Mouse (Mus musculus) skeletal muscle tissue, postnatal 0 days (tissue): ENCODE measurements around the gene 2310034G01Rik. TPM values are rescaled to one million over a fixed set of nuclear protein-coding genes. Genes with fewer than 3 reads are reported as not detected.

ENCODE experiments used
- microRNA counts: library from miRNA; unstranded; fragments of <30 nt; microRNA quantifications from one replicate; lab custom pipeline; 2015
- microRNA-seq, 2 experiments: library from miRNA; unstranded; fragments of <30 nt; microRNA quantifications; one replicate each; pipeline ENCODE4; 2016
- polyA plus RNA-seq: library from polyadenylated mRNA; unstranded; fragments of >200 nt; fragmentation: Nextera tagmentation; extraction: Ambion mirVana; gene quantifications from 2 replicates; pipeline ENCODE4 v1.2.1, GENCODE M21; 2015

Gene 2310034G01Rik
- 1.2 and 1.4 TPM in 2 replicates for polyA plus RNA-seq

DNA sequence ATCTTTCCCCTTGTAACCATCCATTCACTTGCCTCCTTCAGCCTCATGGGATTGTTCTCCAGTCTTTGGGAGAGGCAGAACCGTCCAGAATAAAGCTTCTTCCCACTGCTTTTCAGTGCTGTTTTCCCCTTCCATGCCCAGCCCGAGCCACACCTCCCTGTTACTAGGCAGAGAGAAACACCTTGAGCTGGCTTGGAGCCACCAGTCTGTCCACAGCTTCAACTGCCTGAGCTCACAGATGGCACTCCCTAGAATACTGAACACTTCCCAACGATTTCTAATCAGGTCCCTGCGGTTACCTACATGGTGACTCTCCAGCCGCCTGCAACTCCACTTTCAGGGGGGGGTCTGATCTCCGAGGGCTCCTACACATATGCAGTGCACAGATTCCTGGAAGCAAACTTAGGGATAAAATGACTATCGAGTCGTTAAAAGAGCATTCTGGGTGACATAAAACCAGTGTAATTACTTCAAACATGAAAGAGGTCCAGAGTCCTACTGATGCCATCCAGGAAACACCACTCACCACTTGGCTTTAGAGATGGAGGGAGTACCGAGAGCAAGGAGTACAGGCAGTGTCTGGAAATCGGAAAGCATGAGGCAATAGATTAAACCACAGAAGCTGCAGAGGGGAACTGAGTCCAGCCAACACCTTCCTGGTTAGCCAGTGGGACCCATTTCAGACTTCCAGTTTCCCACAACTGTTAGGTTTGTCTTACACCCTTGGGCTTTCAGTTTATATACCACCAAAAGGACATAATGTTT, at the start of gene 2310034G01Rik:
TSS of gene 2310034G01Rik (minus strand) at position 135 of the 765 bp plus-strand sequence.

DNA sequence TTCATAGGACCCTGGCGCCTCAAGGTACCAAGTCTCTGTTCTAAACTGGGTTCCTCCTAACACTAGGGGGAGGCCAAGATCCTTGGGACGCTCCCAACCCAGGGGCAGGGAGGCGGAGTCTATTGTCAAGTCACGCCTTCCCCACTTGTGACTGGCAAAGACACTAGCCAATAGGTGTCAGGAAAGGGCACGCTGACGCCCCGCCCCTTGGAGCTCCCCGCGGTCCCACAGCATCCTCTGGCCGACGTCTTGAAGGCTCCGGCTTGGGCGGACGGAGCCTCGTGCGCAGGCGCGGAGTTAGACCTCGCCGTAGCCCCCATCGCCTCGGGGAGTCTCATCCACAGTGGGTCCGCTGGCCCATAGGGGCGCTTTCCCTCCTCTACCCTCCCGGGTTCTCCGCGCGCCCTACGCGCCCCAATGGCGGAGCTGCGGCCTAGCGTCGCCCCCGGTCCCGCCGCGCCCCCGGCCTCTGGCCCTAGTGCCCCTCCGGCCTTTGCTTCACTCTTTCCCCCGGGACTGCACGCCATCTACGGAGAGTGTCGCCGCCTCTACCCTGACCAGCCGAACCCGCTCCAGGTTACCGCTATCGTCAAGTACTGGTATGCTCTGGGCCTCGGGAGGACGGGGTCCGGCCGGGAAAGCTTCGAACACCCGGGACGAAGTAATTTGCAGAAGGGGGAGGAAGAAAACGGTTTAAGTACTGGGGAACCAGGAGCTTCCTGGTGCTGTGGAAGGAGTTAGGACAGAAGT, 46.8 kb upstream of the 2310034G01Rik start, which contains the start of gene Sufu:
TSS of gene Sufu (plus strand) at position 211 of the 750 bp plus-strand sequence.

DNA sequence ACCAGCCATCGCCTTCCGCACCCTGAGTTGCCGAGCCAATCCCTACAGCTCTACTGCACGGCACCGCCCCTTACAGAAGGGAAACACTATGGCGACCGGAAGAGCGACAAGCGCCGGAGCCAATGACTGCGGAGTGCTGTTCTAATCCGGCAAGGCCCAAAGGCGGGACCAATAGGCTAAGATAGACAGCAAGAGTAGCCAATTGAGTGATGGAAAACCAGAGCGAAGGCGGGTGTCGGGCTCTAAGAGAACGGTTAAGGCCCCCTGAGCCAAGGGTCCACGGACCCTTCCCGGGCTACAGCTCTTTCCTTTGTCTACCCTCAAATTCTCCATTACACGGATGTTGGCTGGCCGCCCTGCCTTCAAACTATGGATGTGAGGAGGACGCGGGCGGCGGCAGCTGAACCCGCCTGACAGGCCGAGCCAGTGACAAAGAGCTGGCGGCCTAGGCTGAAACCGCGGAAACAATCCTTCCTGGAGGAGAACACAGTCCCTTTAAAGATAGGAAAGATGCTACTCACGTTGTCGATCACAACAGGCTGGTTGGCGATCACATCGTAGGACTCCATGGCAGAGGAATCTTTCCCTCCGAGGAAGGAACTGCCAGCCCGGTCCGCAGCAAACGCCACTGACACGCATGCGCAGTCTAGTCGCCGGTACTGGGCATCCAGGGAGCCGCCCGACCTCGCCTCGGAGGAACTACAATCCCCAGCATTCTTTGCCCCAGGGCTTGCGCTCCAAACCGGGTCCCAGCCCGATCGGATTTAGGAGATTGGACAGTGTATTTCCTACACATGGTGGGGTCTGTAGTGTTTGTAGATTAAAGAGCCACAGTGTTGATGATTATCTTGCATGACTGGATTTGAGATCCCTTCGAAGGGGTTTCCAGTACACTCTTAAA, 45.3 kb upstream of the 2310034G01Rik start, which contains the start of gene Actr1a:
TSS of gene Actr1a (minus strand) at position 640 of the 901 bp plus-strand sequence.

DNA sequence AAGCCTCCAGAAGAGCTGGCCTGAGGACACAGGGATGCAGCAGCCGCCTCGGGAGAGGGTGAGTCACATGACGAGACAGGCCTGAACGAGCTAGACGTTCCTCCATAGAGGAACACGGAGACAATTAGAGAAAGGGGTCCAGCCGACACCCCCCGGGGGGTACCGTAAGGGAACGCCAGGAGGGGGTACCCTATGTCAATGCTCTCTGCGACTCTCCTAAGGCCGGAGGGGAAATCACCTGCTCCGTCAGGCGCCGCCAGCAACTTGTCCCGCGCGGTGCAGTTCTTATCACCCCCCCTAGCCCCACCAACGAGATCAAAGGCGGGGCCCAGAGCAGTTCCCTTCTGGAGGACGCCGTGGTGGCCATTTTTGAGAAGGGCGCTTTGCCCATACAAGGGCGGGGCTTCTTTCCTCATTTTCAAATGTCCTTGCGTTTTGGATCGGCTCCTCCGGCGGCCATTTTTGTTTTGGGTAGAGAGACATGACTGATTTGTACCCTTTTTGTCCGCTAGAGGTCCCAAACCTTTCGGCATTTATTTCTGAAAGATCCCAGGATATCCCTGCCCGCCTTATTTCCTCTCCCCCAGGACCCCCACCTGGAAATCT, 11.7 kb downstream of the 2310034G01Rik start, which contains the start of gene Cuedc2:
TSS of gene Cuedc2 (minus strand) at position 372 of the 606 bp plus-strand sequence.

DNA sequence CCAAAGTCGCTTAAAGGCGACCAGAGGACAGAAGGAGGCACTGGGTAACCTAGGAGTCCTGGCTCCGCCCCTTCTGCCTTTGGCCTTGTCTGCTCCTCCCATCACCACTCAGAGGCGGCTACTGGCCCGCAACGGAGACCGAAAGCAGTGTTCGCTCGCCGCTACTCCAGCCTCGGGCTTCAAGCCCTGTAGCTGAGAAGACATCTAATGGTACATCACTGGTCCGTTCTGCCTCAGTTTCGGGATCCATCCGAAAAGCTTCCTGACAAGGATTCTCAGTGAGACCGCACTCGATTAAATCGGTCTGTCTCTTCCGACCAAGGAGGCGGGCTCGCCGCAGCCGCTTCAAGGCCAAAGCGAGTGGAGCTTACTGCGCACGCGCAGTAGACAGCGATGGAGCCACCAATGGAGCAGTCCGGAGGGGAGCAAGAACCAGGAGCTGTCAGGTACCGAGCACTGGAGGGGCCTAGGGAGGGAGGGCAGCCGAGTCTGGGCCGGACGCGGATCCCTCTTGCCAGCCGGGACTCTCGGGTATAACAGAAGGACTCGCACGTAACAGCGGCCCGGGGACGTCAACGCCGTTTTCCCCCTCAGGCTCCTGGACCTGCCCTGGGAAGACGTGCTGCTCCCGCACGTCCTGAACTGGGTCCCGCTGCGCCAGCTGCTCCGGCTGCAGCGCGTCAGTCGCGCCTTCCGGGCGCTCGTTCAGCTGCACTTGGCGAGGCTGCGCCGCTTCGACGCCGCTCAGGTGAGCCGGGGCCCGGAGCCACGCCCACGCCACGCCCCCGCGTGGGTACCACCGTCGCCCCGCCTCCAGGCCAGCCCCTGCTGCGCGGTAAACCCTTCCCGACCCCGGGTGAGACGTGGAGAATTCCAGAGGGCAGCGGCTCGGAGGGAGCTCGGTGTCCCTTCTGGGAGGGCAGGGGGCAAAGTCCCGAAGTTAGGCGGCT, 21.7 kb downstream of the 2310034G01Rik start, which contains the start of gene Fbxl15:
TSS of gene Fbxl15 (plus strand) at position 104 of the 950 bp plus-strand sequence.

DNA sequence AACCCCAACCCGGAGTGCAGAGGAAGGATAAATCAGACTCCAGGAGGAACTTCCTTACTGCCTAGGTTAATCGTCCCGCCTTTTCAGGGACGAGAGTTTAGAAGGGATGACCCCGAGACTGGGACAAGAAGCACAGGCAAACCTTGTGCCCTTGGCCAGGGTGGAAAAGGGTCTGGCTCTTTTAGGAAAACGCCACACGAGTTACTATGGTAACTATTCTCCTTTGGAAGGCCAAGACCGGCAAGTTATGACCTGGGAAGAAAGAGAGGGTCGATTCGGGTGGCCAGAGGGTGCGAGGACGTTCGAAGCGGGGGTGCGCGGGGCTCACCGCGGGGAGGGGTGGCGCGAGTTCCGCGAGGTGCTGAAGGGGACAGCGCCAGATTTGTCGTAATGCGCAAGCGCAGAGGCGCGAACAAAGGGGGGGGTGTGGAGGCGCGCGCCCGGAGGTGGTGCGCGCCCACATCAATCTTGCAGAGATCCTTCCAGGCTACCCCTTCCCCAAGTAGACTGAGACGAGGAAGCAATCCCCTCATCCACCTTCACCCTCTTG, 23.3 kb downstream of the 2310034G01Rik start, which contains the start of gene Psd:
TSS of gene Psd (minus strand) at position 401 of the 550 bp plus-strand sequence.

DNA sequence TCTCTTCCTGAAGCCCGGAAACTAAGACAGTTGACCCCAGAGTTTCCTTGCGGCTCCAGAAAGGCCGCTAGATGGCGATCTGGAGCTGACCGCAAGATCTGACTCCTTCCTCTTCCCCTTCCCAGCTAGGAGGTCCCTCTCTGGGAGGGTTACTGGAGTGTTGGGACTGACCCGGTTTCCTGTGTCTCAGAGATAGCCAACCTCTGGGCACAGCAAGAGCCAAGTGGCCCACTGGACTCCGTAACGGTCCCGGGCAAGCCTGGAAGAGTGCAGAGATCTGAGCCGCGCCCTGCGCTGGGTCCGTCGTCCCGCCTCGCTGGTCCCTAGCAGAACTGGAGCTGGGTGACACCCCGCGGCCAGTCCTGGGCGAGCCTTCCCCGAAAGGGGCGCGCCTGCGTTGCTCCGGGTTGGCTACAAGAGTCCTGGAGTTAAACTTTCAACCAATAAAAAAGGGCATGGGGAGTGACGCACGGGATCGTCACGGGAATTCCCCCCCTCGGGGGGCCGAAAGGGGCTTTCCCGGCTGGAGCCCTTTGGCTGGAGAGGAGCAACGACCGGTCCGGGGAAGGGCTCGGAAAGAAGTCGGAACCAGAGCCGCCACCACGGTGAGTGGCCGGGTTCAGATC, 45.8 kb downstream of the 2310034G01Rik start, which contains the start of gene Nfkb2:
TSS of gene Nfkb2 (plus strand) at position 105 of the 626 bp plus-strand sequence.

MicroRNAs encoded within 50 kb of the gene (microRNA counts, 519-probe panel; counts per million panel counts)
- microRNA mmu-miR-146b (lab: Ali Mortazavi, UCI), result 296 counts per million, percentile 58 among the panel's probes with 10 or more counts

Small RNA genes within 50 kb of the gene (microRNA-seq; reads per million reads assigned to microRNA genes)
- gene Mir146b, result 0 to 0.21 reads per million in 2 experiments

Other genes starting within 250 kb of the 2310034G01Rik start
- 1.9 and 2.9 TPM in 2 replicates for gene Elovl3, start 218.4 kb downstream of the 2310034G01Rik start, polyA plus RNA-seq
- 29.3 and 30.5 TPM in 2 replicates for gene Pitx3, start 202.0 kb downstream of the 2310034G01Rik start, polyA plus RNA-seq
- gene Gbf1, start 197.8 kb downstream of the 2310034G01Rik start, polyA plus RNA-seq, result 33.6 and 34.4 TPM in 2 replicates
- gene Nfkb2, start 46.0 kb downstream of the 2310034G01Rik start, polyA plus RNA-seq, result 8.2 and 10.2 TPM in 2 replicates
- 1.5 and 1.6 TPM in 2 replicates for gene Psd, start 23.1 kb downstream of the 2310034G01Rik start, polyA plus RNA-seq
- gene Fbxl15, start 22.1 kb downstream of the 2310034G01Rik start, polyA plus RNA-seq, result 7.3 and 8.7 TPM in 2 replicates
- 141 and 149 TPM in 2 replicates for gene Cuedc2, start 11.6 kb downstream of the 2310034G01Rik start, polyA plus RNA-seq
- gene Mfsd13a, start 9.2 kb downstream of the 2310034G01Rik start, polyA plus RNA-seq, result 1.6 and 2.4 TPM in 2 replicates
- gene Actr1a, start 45.4 kb upstream of the 2310034G01Rik start, polyA plus RNA-seq, result 64.6 and 72.9 TPM in 2 replicates
- gene Sufu, start 46.6 kb upstream of the 2310034G01Rik start, polyA plus RNA-seq, result 9.9 and 10.8 TPM in 2 replicates
- gene Trim8, start 151.4 kb upstream of the 2310034G01Rik start, polyA plus RNA-seq, result 13.8 and 14.1 TPM in 2 replicates
- 74.2 and 74.4 TPM in 2 replicates for gene Arl3, start 222.9 kb upstream of the 2310034G01Rik start, polyA plus RNA-seq
- gene Sfxn2, start 223.1 kb upstream of the 2310034G01Rik start, polyA plus RNA-seq, result 7.5 and 8.7 TPM in 2 replicates
- gene Wbp1l, start 248.8 kb upstream of the 2310034G01Rik start, polyA plus RNA-seq, result 32.4 and 32.7 TPM in 2 replicates